Mouse (Mus musculus): ENCODE measurements around the gene Spsb4.

DNA sequence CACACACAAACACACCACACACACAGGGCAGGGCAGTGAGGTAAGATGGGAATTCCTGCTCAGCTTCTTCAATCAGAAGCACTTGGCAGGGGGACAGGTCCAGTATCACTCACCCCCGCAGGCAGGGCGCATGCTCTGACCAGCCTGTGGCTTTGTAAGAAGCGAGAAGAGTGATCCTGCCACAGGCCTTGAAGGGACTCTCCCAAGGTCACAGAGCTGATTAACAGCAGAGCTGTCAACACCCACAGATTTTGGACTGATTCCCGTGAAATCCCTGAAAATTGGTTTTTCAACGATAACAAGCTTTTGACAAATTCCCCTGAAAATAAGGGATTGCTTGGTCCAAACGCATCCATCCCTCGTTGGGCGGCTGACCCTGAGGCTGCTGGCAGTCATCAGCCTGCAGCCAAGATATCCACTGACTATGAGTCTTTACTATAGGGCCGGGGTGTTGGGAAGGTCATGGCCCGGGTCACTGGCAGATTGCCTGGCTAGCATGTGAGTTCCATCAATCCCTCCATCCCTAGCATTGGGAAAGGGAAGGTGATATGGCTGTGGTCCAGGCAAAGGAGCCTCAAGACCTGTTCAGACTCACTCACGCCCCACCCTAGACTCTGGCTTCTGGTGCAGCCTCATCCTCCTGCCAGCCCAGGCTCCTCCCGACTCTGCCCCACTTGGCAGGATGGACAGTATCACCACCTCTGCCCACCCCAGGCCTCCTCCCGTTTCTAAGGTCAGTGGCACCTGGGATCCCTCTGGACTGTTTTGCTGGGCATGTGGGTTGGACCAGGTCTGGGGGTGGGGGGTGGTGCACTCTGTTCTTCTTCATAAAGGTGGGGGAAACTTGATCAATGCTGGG lies 41.1 kb downstream of the Spsb4 start:
- TF ChIP-seq CTCF (IDR thresholded peaks at IDR 0.05; ENCODE audit: low read depth, low read length), result no peak
- no peak for TF ChIP-seq POLR2A (IDR thresholded peaks at IDR 0.05; ENCODE audit: extremely low read depth, insufficient read depth, low read length)
